8 mouse cellular contexts compared by ENCODE assay signal in the genomic region with DNA sequence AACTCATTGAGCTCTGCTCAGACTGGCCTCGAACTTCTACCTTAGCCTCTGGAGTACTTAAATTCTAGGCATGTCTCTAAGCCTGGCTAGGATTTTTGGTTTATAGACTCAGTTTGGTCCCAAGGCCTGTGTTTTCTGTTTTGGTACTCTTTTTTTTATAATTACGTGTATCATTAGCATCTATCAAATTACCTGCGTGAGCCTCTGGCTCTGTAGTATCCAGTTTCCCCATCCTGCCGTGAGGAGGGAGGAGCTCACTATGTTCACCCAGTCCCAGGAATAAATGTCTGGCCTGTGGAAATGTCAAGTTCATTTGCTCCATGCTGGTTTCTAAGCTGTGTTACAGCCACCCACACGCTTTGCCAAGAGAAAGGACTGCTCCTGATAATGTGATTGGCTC. TPM values are rescaled to one million over a fixed set of nuclear protein-coding genes. Genes with fewer than 3 reads are reported as not detected.
DNase-seq lines count a peak whose midpoint lies in the region; ATAC-seq lines count a peak whose summit lies in the region.

No protein-coding gene starts in this region.

- H3K27me3 ChIP-seq in heart, embryonic 16.5 days (ENCODE audit: control insufficient read depth, insufficient read depth, low read length), result no peaks in the 10 kb centered on the region
- no peaks in the 10 kb centered on the region for H3K27me3 ChIP-seq in hindbrain, embryonic 13.5 days
- no peaks in the 10 kb centered on the region for H3K27me3 ChIP-seq in midbrain, embryonic 16.5 days (ENCODE audit: control insufficient read depth, insufficient read depth, low read depth, low read length)

- no peaks in the 10 kb centered on the region for H3K36me3 ChIP-seq in heart, embryonic 16.5 days (ENCODE audit: control insufficient read depth, insufficient read depth)
- no peaks in the 10 kb centered on the region for H3K36me3 ChIP-seq in hindbrain, embryonic 13.5 days
- H3K36me3 ChIP-seq in midbrain, embryonic 16.5 days (ENCODE audit: control insufficient read depth, insufficient read depth, low read length), result no peaks in the 10 kb centered on the region

- H3K4me1 ChIP-seq in heart, embryonic 16.5 days (ENCODE audit: control insufficient read depth, insufficient read depth, low read length), result peaks cover 71% of the 10 kb centered on the region
- H3K4me1 ChIP-seq in hindbrain, embryonic 13.5 days (replicated peaks), result peaks cover 69% of the 10 kb centered on the region
- H3K4me1 ChIP-seq in midbrain, embryonic 16.5 days (ENCODE audit: control insufficient read depth, insufficient read depth, low read length), result peaks cover 55% of the 10 kb centered on the region

- intact Hi-C loops in heart, postnatal 25 days (cut with DNase I), result no loop called here
- intact Hi-C loops in left cerebral cortex, postnatal 36 days (cut with DNase I), result no loop called here

- DNase-seq in heart, postnatal 25 days (ENCODE audit: low spot score), result no peak
- DNase-seq in cerebellum, adult 9-11 months, result peak; percentile 51
- DNase-seq in left cerebral cortex, postnatal 36 days (ENCODE audit: low spot score in 2 of 2), result no peak
- no peak for DNase-seq in natural killer cell, adult 2 months (ENCODE audit: low spot score in 2 of 2)
- DNase-seq in layer of hippocampus, postnatal 14 days (ENCODE audit: low spot score in 2 of 2), result no peak

- H3K4me3 ChIP-seq in heart, embryonic 16.5 days (ENCODE audit: low read length), result peak overlapping the region; percentile 26
- peak overlapping the region; percentile 95 for H3K4me3 ChIP-seq in hindbrain, embryonic 13.5 days
- H3K4me3 ChIP-seq in midbrain, embryonic 16.5 days (ENCODE audit: low read depth, low read length), result peak overlapping the region; percentile 11

- 37% methylated on average over 5 of the region's 5 CpGs for WGBS in heart, embryonic 16.5 days
- 45% methylated on average over 5 of the region's 5 CpGs for WGBS in hindbrain, embryonic 13.5 days
- whole genome bisulfite sequencing in midbrain, embryonic 16.5 days, result 39% methylated on average over 5 of the region's 5 CpGs

- H3K9ac ChIP-seq in heart, embryonic 16.5 days (ENCODE audit: low read length), result peak overlapping the region; percentile 47
- H3K9ac ChIP-seq in hindbrain, embryonic 13.5 days, result peak overlapping the region; percentile 62; the same call in 1 of the 2 replicates
- H3K9ac ChIP-seq in midbrain, embryonic 16.5 days (ENCODE audit: low read depth, low read length), result 0 out of 2 replicates have a peak overlapping the region, but pooled peaks have one; percentile 2

- H3K4me2 ChIP-seq in heart, embryonic 16.5 days (ENCODE audit: low read depth, low read length), result peak overlapping the region; percentile 76
- H3K4me2 ChIP-seq in hindbrain, embryonic 13.5 days, result peak overlapping the region; percentile 71
- H3K4me2 ChIP-seq in midbrain, embryonic 16.5 days (ENCODE audit: low read length), result peak overlapping the region; percentile 38

- peak overlapping the region; percentile 69 for H3K27ac ChIP-seq in heart, embryonic 16.5 days (ENCODE audit: low read length)
- H3K27ac ChIP-seq in hindbrain, embryonic 13.5 days, result no peak overlapping the region
- H3K27ac ChIP-seq in midbrain, embryonic 16.5 days (ENCODE audit: low read length), result no peak overlapping the region

- no peak for ATAC-seq in heart, embryonic 16.5 days (replicated peaks; ENCODE audit: extremely low read depth, insufficient read depth, low FRiP score)
- ATAC-seq in hindbrain, embryonic 13.5 days (ENCODE audit: low FRiP score), result no peak
- no peak for ATAC-seq in midbrain, embryonic 16.5 days

- no peaks in the 10 kb centered on the region for H3K9me3 ChIP-seq in heart, embryonic 16.5 days (replicated peaks; ENCODE audit: control insufficient read depth, low read length)
- H3K9me3 ChIP-seq in hindbrain, embryonic 13.5 days, result no peaks in the 10 kb centered on the region
- no peaks in the 10 kb centered on the region for H3K9me3 ChIP-seq in midbrain, embryonic 16.5 days (replicated peaks; ENCODE audit: control insufficient read depth, low read length, poor library complexity, severe bottlenecking)

RNA-seq across cellular contexts. Expression of a gene that starts 2.1 kb away (rescaled TPM):
- 10.0 and 10.8 TPM in 2 replicates for polyA plus RNA-seq in heart, embryonic 16.5 days (2015; fragmentation: Nextera tagmentation; extraction: Ambion mirVana)
- total RNA-seq in heart, postnatal 25 days (2021), result 10 to 100 TPM in 1 of 2 experiments, 1 to 10 TPM in 1; 9.9 to 12.4 TPM
- 13.5 and 13.7 TPM in 2 replicates for polyA plus RNA-seq in hindbrain, embryonic 13.5 days (2015; fragmentation: Nextera tagmentation; extraction: Ambion mirVana)
- 12.6 and 13.1 TPM in 2 replicates for polyA plus RNA-seq in midbrain, embryonic 16.5 days (2015; fragmentation: Nextera tagmentation; extraction: Ambion mirVana)
- total RNA-seq in left cerebral cortex, postnatal 36 days (2021), result 10 to 100 TPM; 23.4 to 24.3 TPM
- 10 to 100 TPM; 21.0 to 21.7 TPM for total RNA-seq in layer of hippocampus, postnatal 14 days (2021)

RNA-seq across cellular contexts. Expression of a gene that starts 47.9 kb away (rescaled TPM):
- 72.6 and 76.3 TPM in 2 replicates for polyA plus RNA-seq in heart, embryonic 16.5 days (2015; fragmentation: Nextera tagmentation; extraction: Ambion mirVana)
- total RNA-seq in heart, postnatal 25 days (2021), result 100 to 1,000 TPM; 417 to 451 TPM
- 37.9 and 40.2 TPM in 2 replicates for polyA plus RNA-seq in hindbrain, embryonic 13.5 days (2015; fragmentation: Nextera tagmentation; extraction: Ambion mirVana)
- 64.1 and 66.2 TPM in 2 replicates for polyA plus RNA-seq in midbrain, embryonic 16.5 days (2015; fragmentation: Nextera tagmentation; extraction: Ambion mirVana)
- total RNA-seq in left cerebral cortex, postnatal 36 days (2021), result 100 to 1,000 TPM in 1 of 2 experiments, 10 to 100 TPM in 1; 98.4 to 129 TPM
- 10 to 100 TPM; 68.1 to 78.3 TPM for total RNA-seq in layer of hippocampus, postnatal 14 days (2021)

Comparison
In these comparisons a context has a peak if more than half of its experiments do, and no peak if none do; other contexts are left out.
1. H3K4me3 ChIP-seq: peak in every context shown above with its lines; median percentile 95 in hindbrain, embryonic 13.5 days; 26 in heart, embryonic 16.5 days; 11 in midbrain, embryonic 16.5 days.
2. H3K9ac ChIP-seq: peak in every context shown above with its lines; median percentile 62 in hindbrain, embryonic 13.5 days; 47 in heart, embryonic 16.5 days; 2 in midbrain, embryonic 16.5 days.